Mouse (Mus musculus) cortical plate, adult 2 months (tissue): ENCODE measurements around the gene Gpr62.

Experiments used
- CTCF ChIP-seq: fragments of 200-500 bp; IDR thresholded peaks from 2 replicates; pipeline ENCODE4 v1.5.1; 2011; ENCODE audit warnings: mild to moderate bottlenecking, control low read depth, low read length; ENCODE audit not compliant: insufficient read depth; ENCODE audit errors: extremely low read depth
- POLR2A ChIP-seq: fragments of 200-500 bp; IDR thresholded peaks from 2 replicates; pipeline ENCODE4 v1.6.1; 2011; ENCODE audit warnings: mild to moderate bottlenecking, low read length, control low read depth; ENCODE audit not compliant: insufficient read depth; ENCODE audit errors: extremely low read depth

- no peak for TF ChIP-seq CTCF
- TF ChIP-seq POLR2A, result no peak
Measured at GRCm38 (mm10) chr9:106476002-106476923, 10.5 kb upstream of the Gpr62 start.
